Mouse (Mus musculus): Measurements from ENCODE around the gene Krtap4-13.
"Not testable (repeated sequence)": the region's sequence is repeated elsewhere in the genome, so short reads cannot be mapped to it uniquely, and the experiment has no call there.

The Krtap4-13 gene

DNA sequence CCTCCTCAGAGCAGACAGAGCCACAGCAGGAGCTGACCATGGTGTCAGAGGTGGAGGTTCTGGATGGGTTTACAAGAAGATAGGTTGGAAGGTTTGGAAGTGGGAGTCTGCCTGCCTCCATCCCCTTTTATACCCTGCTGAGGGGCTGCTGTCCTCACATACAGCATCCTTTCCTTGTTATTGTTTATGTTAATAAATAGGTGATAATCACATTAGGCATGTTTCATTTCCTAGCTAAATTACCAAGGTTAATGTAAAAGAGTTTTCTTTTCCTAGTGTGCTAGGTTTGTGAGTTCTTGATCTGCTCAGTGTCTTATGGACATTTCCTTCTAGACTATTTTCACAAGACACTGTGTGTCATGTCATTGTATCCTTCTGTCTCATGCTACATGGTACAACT, at the start of gene Krtap4-13:
Gene Krtap4-13 (minus strand): TSS at position 101 of the 400 bp plus-strand sequence.
- DNase-seq (ENCODE audit: extremely low spot score, low spot score), result not testable (repeated sequence)

DNA sequence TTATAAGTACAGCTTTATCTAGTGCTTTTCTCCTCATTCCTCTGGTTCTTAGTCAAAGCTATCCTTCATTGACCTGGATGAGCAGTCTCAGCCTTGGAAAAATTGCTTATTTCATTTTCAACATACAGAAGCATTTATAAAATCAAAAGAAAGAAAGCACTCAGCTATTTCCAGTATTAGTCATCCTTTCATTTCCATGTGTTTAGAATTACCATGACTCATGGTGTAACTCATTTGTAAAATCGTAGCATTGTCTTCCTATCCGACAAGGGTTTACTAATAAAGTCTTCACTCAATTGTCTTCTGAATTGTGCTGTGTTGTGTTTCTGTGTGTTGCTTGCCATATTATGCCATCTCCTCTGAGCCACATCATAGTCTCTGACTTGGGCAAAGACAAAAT, 49.1 kb upstream of the Krtap4-13 start:
- DNase-seq (ENCODE audit: extremely low spot score, low spot score), result no peak

GRCm38 (mm10) chr11:99857617-99858016, 47.9 kb upstream of the Krtap4-13 start, which contains the start of gene Gm11568:
TSS of gene Gm11568 (plus strand) at chr11:99857917.
- DNase-seq (ENCODE audit: extremely low spot score, low spot score), result no peak

GRCm38 (mm10) chr11:99854121-99854520, 44.4 kb upstream of the Krtap4-13 start:
- DNase-seq (ENCODE audit: extremely low spot score, low spot score), result peak; percentile 18

- DNase-seq (ENCODE audit: extremely low spot score, low spot score), result no peak
These were observed 41.8 kb upstream of the Krtap4-13 start, which contains the start of gene Krtap4-16 for GRCm38 (mm10) chr11:99851508-99851907. TSS of gene Krtap4-16 (minus strand) at chr11:99851608.

GRCm38 (mm10) chr11:99846746-99847145, 37.1 kb upstream of the Krtap4-13 start:
- DNase-seq (ENCODE audit: extremely low spot score, low spot score), result no peak

GRCm38 (mm10) chr11:99842185-99842584, 32.5 kb upstream of the Krtap4-13 start:
- no peak for DNase-seq (ENCODE audit: extremely low spot score, low spot score)

DNA sequence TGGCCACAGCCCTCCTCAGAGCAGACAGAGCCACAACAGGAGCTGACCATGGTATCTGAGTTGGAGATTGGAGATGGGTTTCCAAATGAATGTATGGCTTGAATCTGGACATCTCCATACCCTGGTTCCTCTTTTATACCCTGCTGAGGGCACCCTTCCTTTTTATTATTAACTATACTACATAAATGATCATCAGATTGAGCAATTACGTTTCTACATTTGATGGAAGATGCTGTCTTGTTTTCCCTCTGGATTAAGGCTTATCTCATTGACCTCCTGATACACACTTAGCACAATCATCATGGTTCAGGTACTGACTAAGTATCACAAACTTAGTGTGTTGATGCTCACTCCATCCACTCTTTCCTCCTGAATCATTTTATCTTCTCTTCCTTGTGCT, 28.3 kb upstream of the Krtap4-13 start, which contains the start of gene 2300003K06Rik:
Gene 2300003K06Rik (minus strand): TSS at position 101 of the 400 bp plus-strand sequence.
- DNase-seq (ENCODE audit: extremely low spot score, low spot score), result no peak

DNA sequence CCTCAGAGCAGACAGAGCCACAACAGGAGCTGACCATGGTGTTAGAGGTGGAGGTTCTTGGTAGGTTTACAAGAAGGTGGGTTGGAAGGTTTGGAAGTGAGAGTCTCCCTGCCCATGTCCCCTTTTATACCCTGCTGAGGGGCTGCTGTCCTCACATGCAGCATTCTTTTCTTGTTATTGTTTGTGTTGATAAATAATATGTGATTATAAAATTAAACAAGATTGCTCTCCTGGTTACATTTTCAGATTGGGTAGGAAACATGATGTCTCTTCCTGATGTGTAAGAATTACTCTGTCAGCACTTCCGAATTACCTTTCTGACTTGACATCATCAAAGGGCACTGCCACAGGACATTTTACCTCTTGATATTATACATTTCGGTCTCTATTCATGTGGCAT, 5.9 kb upstream of the Krtap4-13 start, which contains the start of gene Gm11564:
Gene Gm11564 (minus strand): TSS at position 101 of the 400 bp plus-strand sequence.
- not testable (repeated sequence) for DNase-seq (ENCODE audit: extremely low spot score, low spot score)

- not testable (repeated sequence) for DNase-seq (ENCODE audit: extremely low spot score, low spot score)
These were observed 5.3 kb downstream of the Krtap4-13 start, which contains the start of gene Gm11554 for GRCm38 (mm10) chr11:99804346-99804745. TSS of gene Gm11554 (minus strand) at chr11:99804446.

DNA sequence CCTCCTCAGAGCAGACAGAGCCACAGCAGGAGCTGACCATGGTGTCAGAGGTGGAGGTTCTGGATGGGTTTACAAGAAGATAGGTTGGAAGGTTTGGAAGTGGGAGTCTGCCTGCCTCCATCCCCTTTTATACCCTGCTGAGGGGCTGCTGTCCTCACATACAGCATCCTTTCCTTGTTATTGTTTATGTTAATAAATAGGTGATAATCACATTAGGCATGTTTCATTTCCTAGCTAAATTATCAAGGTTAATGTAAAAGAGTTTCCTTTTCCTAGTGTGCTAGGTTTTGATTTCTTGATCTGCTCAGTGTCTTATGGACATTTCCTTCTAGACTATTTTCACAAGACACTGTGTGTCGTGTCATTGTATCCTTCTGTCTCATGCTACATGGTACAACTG, 10.9 kb downstream of the Krtap4-13 start, which contains the start of gene Gm11569:
Gene Gm11569 (minus strand): TSS at position 101 of the 400 bp plus-strand sequence.
- not testable (repeated sequence) for DNase-seq (ENCODE audit: extremely low spot score, low spot score)

- DNase-seq (ENCODE audit: extremely low spot score, low spot score), result no peak
These were observed 16.3 kb downstream of the Krtap4-13 start, which contains the start of gene Gm11596 for GRCm38 (mm10) chr11:99793367-99793766. TSS of gene Gm11596 (minus strand) at chr11:99793467.

DNA sequence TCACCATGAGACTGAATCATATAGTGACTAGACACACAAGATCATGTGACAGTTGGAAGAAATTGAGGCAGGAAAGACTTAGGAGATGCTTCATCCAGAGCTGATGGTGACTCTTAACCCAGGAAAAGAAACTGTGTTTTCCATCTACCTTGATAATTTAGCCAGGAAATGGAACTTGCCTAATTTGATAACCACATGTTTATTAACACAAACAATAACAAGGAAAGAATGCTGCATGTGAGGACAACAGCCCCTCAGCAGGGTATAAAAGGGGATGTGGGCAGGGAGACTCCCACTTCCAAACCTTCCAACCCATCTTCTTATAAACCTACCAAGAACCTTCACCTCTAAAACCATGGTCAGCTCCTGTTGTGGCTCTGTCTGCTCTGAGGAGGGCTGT, 24.8 kb downstream of the Krtap4-13 start, which contains the start of gene Krtap4-9:
Gene Krtap4-9 (plus strand): TSS at position 301 of the 400 bp plus-strand sequence.
- not testable (repeated sequence) for DNase-seq (ENCODE audit: extremely low spot score, low spot score)

GRCm38 (mm10) chr11:99780604-99781003, 29.1 kb downstream of the Krtap4-13 start, which contains the start of gene Krtap4-8:
TSS of gene Krtap4-8 (minus strand) at chr11:99780704.
- DNase-seq (ENCODE audit: extremely low spot score, low spot score), result no peak

DNA sequence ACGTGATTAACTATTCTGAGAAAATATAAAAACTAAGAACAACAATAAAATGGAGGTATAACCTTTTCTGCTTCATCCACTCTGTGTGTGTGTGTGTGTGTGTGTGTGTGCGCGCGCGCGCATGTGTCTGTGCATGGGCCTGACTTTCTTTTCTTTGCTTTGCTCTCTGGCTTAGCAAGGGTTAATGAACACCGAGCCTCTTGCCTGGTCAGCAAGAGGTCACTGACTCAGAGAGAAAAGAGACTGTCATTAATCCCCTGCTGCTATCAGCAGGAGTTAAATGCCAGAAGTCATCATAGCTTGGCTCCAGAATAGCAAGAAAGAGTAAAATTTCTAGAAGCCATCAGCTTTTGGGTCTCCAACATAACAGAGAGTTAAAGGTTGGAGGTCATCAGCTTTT, 31.3 kb downstream of the Krtap4-13 start:
- DNase-seq (ENCODE audit: extremely low spot score, low spot score), result peak; percentile 38

GRCm38 (mm10) chr11:99772813-99773212, 36.9 kb downstream of the Krtap4-13 start, which contains the start of gene Gm11595:
TSS of gene Gm11595 (minus strand) at chr11:99772913.
- not testable (repeated sequence) for DNase-seq (ENCODE audit: extremely low spot score, low spot score)

GRCm38 (mm10) chr11:99768410-99768809, 41.3 kb downstream of the Krtap4-13 start:
- DNase-seq (ENCODE audit: extremely low spot score, low spot score), result no peak
